Mouse (Mus musculus): ENCODE measurements around the gene Fam217b. TPM values are rescaled to one million over a fixed set of nuclear protein-coding genes. Genes with fewer than 3 reads are reported as not detected.
A peak's percentile ranks its signal among the peaks of the same experiment; 100 is the strongest.

The Fam217b gene
- total RNA-seq, 2 experiments from 2014 or later = 50.4 to 52.3 TPM

- no peak for DNase-seq (ENCODE audit: low spot score in 2 of 2)
Observed at GRCm38 (mm10) chr2:178433903-178434302, 19.6 kb downstream of the Fam217b start.

DNA sequence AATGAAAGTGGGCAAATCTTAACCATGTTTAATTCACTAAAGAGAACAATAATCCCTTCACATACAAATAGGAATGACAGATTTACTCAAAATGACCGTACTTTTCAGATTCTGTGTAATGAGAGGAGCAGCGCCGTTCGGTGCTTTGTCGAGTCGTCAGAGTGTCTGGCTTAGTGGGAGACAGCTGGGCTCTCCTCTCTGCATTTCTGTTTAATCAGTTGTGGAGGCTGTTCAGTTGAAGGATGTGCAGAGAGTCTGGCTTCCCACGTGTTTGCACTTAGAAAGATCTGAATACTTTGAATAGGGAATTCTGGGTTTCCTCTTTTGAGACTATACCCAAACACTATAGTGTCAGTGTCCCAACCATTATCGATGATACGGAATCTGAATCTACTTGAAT is 23.0 kb downstream of the Fam217b start:
- DNase-seq (ENCODE audit: low spot score in 2 of 2) = peak in 1 of 2 experiments; percentile 50

GRCm38 (mm10) chr2:178449386-178449785 is 35.1 kb downstream of the Fam217b start:
- DNase-seq (ENCODE audit: low spot score in 2 of 2) = no peak

DNA sequence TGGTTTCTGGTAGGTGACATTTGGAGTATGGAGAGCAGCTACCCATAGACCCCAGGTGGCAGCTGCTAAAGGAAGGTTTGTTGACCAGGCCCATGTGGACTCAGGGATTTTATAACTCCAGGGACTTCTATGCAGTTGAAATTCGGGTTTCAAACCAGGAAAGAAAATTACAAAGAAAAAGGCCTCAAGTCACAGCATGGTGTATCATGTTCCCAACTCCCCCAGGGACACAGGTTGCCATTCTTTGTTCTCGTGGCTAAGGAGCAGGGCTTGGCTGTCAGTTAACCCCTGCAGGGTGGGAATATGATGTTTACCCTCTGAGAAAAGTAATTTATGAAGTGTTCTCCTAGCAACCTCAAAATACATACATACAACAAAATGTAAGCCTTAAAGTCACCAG is 35.9 kb downstream of the Fam217b start:
- no peak for DNase-seq (ENCODE audit: low spot score in 2 of 2)

DNA sequence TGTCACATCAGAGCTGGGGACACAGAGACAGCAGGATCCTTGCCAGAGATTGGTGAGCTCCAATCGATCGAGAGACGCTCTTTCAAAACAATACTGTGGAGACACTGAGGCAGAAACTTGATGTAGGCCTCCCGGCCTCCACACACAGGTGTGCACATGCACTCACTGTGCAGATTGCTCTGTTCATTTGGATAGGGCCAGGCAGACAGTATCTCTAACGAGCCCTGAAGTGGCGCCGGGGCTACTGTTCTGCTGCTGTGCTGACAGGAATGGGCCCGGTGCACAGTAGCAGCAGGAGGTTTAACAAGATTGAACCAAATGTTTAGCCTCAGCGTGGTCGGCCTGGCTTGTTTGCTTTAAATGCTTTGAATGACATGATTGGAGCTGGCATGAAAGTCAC is 36.6 kb downstream of the Fam217b start:
- DNase-seq (ENCODE audit: low spot score in 2 of 2) = no peak

GRCm38 (mm10) chr2:178454664-178455516 is 40.6 kb downstream of the Fam217b start:
- peak; percentile 10 to 20 for DNase-seq (ENCODE audit: low spot score in 2 of 2)

GRCm38 (mm10) chr2:178457414-178457813 is 43.1 kb downstream of the Fam217b start:
- DNase-seq (ENCODE audit: low spot score in 2 of 2) = no peak

- DNase-seq (ENCODE audit: low spot score in 2 of 2) = no peak
Observed at GRCm38 (mm10) chr2:178460353-178460752, 46.0 kb downstream of the Fam217b start.

DNA sequence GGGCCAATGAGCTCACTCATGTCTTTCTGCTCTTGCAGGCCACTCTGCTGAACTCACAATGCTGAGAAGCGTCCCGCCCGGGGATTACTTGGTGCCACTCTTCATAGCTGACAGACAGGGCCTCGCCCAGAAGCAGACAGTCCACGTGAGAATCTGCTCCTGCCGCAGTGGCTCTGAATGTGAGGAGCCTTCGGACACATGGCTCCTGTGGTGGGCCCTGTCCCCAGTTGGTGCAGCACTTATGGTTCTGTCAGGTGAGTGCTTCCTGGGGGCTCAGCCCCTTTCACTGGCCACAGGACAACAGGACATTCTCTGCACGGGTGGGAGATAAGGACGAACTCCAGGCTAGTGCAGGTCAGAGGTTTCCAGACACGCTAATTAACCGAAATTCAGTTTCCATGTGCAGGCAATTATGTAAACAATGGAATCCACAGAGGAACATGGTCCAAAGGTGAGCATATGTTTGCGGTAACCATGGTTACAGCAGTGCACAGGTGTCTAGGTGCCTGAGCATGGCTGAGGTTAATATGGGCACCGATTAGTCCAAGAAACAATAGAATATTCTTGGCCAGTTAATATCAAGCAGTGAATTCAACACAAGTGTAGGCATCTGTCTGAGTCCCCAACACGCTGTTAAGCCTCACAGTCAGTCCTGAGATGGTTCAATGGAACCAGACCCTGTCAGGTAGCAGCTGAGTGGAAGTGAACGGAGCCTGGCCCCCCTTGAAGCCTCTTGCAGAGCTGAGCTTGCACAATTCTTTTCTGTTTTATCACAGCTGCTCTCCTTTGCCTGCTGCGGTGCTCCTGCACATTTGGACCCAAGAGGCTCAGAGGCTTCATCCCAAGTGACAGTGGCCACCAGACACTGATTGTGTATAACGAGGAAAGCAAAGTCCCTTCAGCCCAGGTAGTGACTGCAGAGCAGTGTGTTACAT is 57.5 kb downstream of the Fam217b start:
- DNase-seq (ENCODE audit: low spot score in 2 of 2) = no peak

DNA sequence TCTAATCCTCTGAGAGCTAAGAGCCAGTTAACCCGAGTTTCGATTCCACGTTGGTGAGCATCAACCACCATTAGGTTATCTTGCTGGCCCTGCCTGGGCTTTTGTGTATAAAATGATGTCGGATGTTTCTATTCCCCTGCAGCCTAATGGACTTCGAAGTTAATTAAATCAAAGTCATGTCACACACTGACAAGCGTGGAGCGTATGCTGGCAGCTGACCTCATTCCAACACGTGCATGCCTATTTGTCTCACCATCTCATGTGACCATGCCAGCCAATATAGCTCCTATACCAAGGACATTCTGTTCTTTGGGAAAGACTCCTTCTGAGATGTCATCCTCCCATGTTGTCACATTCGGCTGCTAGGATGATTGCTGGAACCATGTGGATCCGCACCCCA is 59.6 kb downstream of the Fam217b start:
- no peak for DNase-seq (ENCODE audit: low spot score in 2 of 2)

Other genes starting within 250 kb of the Fam217b start
- 1 to 10 TPM in 1 of 2 experiments, under 1 TPM in 1; 0.84 to 1.1 TPM for gene Sycp2, start 6.8 kb upstream of the Fam217b start, total RNA-seq (2021)
- gene Ppp1r3d, start 52 bp upstream of the Fam217b start, total RNA-seq (2021) = 1 to 10 TPM; 5.7 to 6.2 TPM
- gene Cdh26, start 16.0 kb downstream of the Fam217b start, total RNA-seq (2021) = under 1 TPM in 1 of 2 experiments, not detected in 1; 0.69 TPM